Mouse (Mus musculus): ENCODE measurements around the gene Edem1. TPM values are rescaled to one million over a fixed set of nuclear protein-coding genes. Genes with fewer than 3 reads are reported as not detected.
"Not testable (repeated sequence)": the region's sequence is repeated elsewhere in the genome, so short reads cannot be mapped to it uniquely, and the experiment has no call there.

Edem1 gene
- polyA plus RNA-seq, 1 experiment = 240 TPM

DNA sequence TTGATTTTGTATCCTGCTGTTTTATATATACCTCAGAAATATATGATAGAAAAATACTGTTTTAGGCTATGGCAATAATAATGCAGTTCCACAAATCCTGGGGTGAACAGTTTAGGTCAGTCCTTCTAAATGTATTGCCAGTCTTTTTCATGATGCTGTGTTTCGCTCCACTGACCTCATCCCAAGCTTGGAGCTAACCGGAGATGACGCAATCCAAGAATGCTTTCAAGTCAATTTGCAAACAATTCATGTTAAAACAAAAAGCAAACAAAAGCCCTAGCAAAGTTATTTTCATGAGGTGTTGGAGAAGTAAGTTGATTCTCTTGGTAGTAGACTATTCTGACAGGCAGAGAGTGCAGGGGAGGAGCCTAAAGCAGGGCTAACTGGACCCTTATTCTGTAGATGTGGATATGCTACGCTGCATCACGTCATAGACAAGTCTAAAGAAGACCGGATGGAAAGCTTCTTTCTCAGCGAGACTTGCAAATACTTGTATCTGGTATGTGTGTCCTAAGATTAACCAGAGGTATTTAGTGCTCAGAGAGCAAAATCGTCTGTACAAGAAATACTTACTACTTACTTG is 23.7 kb downstream of the Edem1 start:
- 95% methylated on average over 8 of the region's 8 CpGs for WGBS
- no peak for TF ChIP-seq POLR2A (IDR thresholded peaks at IDR 0.05; ENCODE audit: insufficient read depth, low read depth, low read length)
- Histone ChIP-seq H3K4me1 (ENCODE audit: control insufficient read depth, insufficient read depth, low read length) (no peaks in the 10 kb centered on the region), H3K4me3 (ENCODE audit: insufficient read depth, low read depth, low read length) (no peak overlapping the region), H3K27ac (ENCODE audit: insufficient read depth, low read depth, low read length) (no peak overlapping the region)

DNA sequence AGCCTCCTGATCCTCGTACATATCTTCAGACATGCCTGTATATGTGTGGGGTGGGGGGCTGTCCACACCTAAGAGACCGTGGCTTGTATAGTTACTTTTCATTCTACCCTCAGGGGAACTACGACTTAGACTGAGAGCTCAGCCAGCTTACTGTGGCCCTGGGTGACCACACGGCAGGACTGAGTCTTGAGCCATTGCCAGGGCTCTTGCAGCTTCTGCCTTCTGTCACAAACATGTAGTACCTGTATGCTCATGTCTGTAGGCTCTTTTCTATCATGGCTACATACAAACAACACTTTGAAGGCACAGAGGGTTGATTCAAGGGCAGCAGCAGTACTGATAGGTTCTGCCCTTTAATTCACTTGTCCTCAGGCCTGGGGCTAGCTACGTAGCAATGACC is 24.5 kb downstream of the Edem1 start:
- H3K4me3 ChIP-seq (ENCODE audit: insufficient read depth, low read depth, low read length) = no peak overlapping the region
- H3K4me1 ChIP-seq (ENCODE audit: control insufficient read depth, insufficient read depth, low read length) = no peaks in the 10 kb centered on the region
- H3K27ac ChIP-seq (ENCODE audit: insufficient read depth, low read depth, low read length) = no peak overlapping the region
- WGBS = 90% methylated on average over 5 of the region's 5 CpGs
- TF ChIP-seq POLR2A (IDR thresholded peaks at IDR 0.05; ENCODE audit: insufficient read depth, low read depth, low read length) (no peak), CTCF (IDR thresholded peaks at IDR 0.05; ENCODE audit: insufficient read depth, low read depth, low read length) (no peak)

DNA sequence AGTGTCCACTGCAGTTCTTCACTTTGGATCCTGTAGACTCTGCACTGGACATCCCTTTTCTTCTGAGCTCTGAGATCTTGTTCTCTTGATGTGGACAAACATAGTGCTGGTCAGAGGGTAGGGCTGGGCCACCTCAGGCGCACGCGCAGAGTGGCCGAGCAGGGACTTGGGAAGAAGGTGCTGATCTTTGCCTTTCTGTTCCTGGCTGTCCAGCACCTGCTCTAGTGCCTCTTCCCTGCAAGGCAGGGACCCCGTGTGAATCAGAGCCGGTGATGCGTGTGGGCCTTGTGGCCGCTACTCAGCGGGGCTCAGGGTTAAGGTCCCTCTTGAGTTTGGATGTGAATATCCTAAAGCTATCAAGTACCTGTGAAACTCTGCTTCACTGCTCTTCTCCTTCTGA is 30.1 kb downstream of the Edem1 start:
- H3K27ac ChIP-seq (ENCODE audit: insufficient read depth, low read depth, low read length) = no peak overlapping the region
- H3K4me3 ChIP-seq (ENCODE audit: insufficient read depth, low read depth, low read length) = no peak overlapping the region
- TF ChIP-seq POLR2A (IDR thresholded peaks at IDR 0.05; ENCODE audit: insufficient read depth, low read depth, low read length) = no peak
- no peak for TF ChIP-seq CTCF (IDR thresholded peaks at IDR 0.05; ENCODE audit: insufficient read depth, low read depth, low read length)
- WGBS = 93% methylated on average over 9 of the region's 9 CpGs
- H3K4me1 ChIP-seq (ENCODE audit: control insufficient read depth, insufficient read depth, low read length) = no peaks in the 10 kb centered on the region

DNA sequence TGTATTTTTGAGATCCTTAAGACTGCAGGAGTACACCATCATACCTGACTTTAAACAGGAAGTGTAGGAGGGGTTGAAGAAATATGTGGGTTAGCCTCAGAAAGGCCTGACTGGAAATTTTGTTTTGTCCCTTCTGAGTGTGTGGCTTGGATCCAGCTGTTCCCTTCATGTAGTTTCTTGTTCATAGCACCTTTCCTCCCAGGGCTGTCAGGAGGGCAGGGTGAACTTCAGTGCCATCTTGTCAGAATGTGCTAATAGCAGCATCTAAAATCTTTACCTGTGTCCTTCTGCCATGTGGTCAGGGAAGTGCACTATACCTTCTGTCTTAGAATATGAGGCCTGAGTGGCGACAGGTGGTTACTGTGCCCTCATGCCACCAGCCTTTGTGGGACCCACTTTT is 32.8 kb downstream of the Edem1 start:
- TF ChIP-seq CTCF (IDR thresholded peaks at IDR 0.05; ENCODE audit: insufficient read depth, low read depth, low read length) = no peak
- no peak for TF ChIP-seq POLR2A (IDR thresholded peaks at IDR 0.05; ENCODE audit: insufficient read depth, low read depth, low read length)
- Histone ChIP-seq H3K27ac (ENCODE audit: insufficient read depth, low read depth, low read length) (no peak overlapping the region), H3K4me1 (ENCODE audit: control insufficient read depth, insufficient read depth, low read length) (no peaks in the 10 kb centered on the region), H3K4me3 (ENCODE audit: insufficient read depth, low read depth, low read length) (no peak overlapping the region)
- WGBS = 97% methylated on average over 1 of the region's 1 CpGs

DNA sequence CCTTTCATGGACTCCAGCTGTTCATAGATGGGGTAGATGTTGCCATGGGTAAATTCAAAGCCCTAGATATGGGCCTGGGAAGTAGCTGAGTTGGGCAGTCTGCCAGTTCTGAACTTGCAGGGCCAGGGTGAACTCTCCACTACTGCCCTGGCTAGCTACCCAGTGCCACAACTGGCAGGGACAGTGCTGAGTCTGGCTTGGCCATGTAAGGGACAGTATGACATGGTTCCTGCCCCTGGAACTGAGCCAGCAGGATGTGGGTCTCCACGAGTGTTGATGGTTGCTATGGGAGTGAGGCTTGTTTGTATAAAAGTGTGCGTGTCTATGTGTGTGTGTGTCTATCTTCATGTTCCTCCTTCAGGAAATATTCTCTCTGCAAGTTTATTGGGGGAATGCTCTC is 34.1 kb downstream of the Edem1 start:
- WGBS = 74% methylated on average over 2 of the region's 2 CpGs
- no peaks in the 10 kb centered on the region for H3K4me1 ChIP-seq (ENCODE audit: control insufficient read depth, insufficient read depth, low read length)
- TF ChIP-seq POLR2A (IDR thresholded peaks at IDR 0.05; ENCODE audit: insufficient read depth, low read depth, low read length) = no peak
- no peak for TF ChIP-seq CTCF (IDR thresholded peaks at IDR 0.05; ENCODE audit: insufficient read depth, low read depth, low read length)
- no peak overlapping the region for H3K4me3 ChIP-seq (ENCODE audit: insufficient read depth, low read depth, low read length)
- H3K27ac ChIP-seq (ENCODE audit: insufficient read depth, low read depth, low read length) = no peak overlapping the region

DNA sequence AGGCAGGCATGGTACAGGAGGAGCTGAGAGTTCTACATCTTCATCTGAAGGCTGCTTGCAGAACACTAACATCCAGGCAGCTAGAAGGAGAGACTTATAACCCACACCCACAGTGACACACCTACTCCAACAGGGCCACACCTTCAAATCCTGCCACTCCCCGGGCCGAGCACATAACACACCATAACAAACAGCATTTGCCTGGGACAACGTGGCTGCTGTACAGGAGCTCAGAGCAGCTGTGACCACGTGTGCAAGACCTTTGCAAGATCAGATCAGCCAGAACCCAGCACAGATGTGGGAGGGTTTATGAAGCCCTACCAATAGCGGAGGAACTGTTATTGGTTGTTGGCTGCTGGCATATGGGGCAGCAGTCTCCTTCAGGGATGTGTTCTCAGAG is 37.9 kb downstream of the Edem1 start:
- TF ChIP-seq POLR2A (IDR thresholded peaks at IDR 0.05; ENCODE audit: insufficient read depth, low read depth, low read length) (no peak), CTCF (IDR thresholded peaks at IDR 0.05; ENCODE audit: insufficient read depth, low read depth, low read length) (no peak)
- no peak overlapping the region for H3K27ac ChIP-seq (ENCODE audit: insufficient read depth, low read depth, low read length)
- H3K4me3 ChIP-seq (ENCODE audit: insufficient read depth, low read depth, low read length) = no peak overlapping the region
- H3K4me1 ChIP-seq (ENCODE audit: control insufficient read depth, insufficient read depth, low read length) = no peaks in the 10 kb centered on the region
- WGBS = 88% methylated on average over 5 of the region's 5 CpGs

DNA sequence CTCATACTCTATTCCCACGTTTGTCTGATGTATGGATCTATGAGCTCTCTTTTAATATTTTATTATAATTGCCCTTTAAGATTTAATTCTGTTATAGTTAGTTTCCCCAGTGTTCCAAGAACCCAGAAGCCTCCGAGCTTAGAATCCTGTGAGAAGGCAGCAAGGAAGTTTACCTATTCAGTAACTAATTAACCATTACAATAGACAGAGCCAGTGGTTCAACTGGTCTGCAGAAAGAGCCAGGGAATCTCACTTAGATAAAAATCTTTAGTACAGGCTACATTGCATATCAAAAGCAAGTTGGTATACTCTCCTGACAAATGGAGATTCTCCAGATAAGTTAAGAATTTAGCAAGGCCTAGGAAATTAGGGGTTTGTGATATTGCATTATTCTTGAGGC is 40.6 kb downstream of the Edem1 start:
- WGBS = 72% methylated on average over 2 of the region's 2 CpGs
- H3K4me1 ChIP-seq (ENCODE audit: control insufficient read depth, insufficient read depth, low read length); H3K27ac ChIP-seq (ENCODE audit: insufficient read depth, low read depth, low read length); H3K4me3 ChIP-seq (ENCODE audit: insufficient read depth, low read depth, low read length): not testable (repeated sequence)

DNA sequence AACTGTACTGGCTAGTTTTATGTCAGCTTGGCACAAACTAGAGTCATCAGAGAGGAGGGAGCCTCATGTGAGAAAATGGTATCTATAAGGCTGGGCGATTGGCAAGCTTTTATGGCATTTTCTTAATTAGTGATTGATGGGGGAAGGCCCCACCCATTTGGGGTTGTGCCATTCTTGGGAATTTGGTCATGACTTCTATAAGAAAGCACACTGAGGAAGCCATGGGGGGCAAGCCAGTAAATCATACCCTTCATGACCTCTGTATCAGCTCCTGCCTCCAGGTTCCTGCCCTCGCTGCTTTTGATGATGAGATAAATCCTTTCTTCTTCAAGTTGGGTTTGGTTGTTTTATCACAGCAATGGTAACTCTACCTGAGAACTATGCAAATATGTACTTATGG is 42.0 kb downstream of the Edem1 start:
- Histone ChIP-seq H3K4me1 (ENCODE audit: control insufficient read depth, insufficient read depth, low read length) (no peaks in the 10 kb centered on the region), H3K27ac (ENCODE audit: insufficient read depth, low read depth, low read length) (no peak overlapping the region), H3K4me3 (ENCODE audit: insufficient read depth, low read depth, low read length) (no peak overlapping the region)
- 92% methylated on average over 2 of the region's 2 CpGs for WGBS
- TF ChIP-seq POLR2A (IDR thresholded peaks at IDR 0.05; ENCODE audit: insufficient read depth, low read depth, low read length) (no peak), CTCF (IDR thresholded peaks at IDR 0.05; ENCODE audit: insufficient read depth, low read depth, low read length) (no peak)

DNA sequence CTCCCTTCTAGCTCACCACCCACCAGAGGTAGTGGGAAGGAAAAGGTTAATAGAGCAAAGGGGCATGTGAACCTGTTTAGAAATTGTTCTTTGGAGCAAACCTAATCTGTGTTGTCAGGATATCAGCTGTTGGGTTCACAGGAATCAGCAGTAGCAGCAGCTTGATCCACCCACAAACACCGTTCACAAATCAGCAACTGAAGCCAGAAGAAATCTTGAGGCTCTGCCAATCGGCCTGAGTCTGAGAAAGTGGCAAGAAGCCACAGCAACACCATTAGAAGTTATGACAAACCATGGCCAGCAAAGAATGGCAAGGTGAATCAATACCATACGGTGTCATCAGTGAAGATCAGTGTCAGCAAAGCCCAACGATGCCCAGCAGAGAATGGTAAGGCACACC is 42.8 kb downstream of the Edem1 start:
- Histone ChIP-seq H3K4me3 (ENCODE audit: insufficient read depth, low read depth, low read length) (no peak overlapping the region), H3K27ac (ENCODE audit: insufficient read depth, low read depth, low read length) (no peak overlapping the region), H3K4me1 (ENCODE audit: control insufficient read depth, insufficient read depth, low read length) (no peaks in the 10 kb centered on the region)
- TF ChIP-seq POLR2A (IDR thresholded peaks at IDR 0.05; ENCODE audit: insufficient read depth, low read depth, low read length) (no peak), CTCF (IDR thresholded peaks at IDR 0.05; ENCODE audit: insufficient read depth, low read depth, low read length) (no peak)
- WGBS = 81% methylated on average over 4 of the region's 4 CpGs

DNA sequence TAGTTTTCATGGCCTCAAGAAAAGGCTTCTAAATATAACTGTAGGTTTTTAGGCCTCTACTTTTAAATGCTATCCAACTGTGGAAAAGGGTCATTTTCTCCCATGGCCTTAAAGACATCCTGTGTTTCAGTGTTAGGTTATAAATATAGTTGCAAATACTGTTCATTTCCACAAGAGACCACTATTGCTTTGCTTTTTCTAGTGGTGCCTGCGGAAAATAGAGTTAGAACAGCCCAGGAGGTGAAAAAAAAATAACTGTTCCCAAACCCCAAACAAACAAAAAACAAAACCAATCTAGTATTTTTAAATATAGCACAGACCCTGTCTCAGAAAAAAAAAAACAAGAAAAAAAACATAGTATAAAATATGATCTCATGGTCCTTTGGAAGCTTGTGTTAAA is 46.9 kb downstream of the Edem1 start:
- Histone ChIP-seq H3K4me1 (ENCODE audit: control insufficient read depth, insufficient read depth, low read length) (no peaks in the 10 kb centered on the region), H3K27ac (ENCODE audit: insufficient read depth, low read depth, low read length) (no peak overlapping the region), H3K4me3 (ENCODE audit: insufficient read depth, low read depth, low read length) (no peak overlapping the region)
- TF ChIP-seq POLR2A (IDR thresholded peaks at IDR 0.05; ENCODE audit: insufficient read depth, low read depth, low read length) = no peak
- TF ChIP-seq CTCF (IDR thresholded peaks at IDR 0.05; ENCODE audit: insufficient read depth, low read depth, low read length) = no peak
- 58% methylated on average over 1 of the region's 1 CpGs for WGBS

Data from olfactory bulb, adult 2 months (tissue).